Mouse (Mus musculus) liver, adult (tissue): Measurements from ENCODE around the gene Ccdc88a.

Experiments used
- GATA4 ChIP-seq: IDR thresholded peaks from 2 replicates; pipeline ENCODE4 v1.6.1; 2014; ENCODE audit warnings: mild to moderate bottlenecking, low read length; ENCODE audit not compliant: insufficient replicate concordance

Gene Ccdc88a

GRCm38 (mm10) chr11:29525988-29526794, 152.7 kb downstream of the Ccdc88a start, which contains the start of gene Mtif2:
Gene Mtif2, plus strand, starts transcription at chr11:29526408.
- peak; percentile 23; the same call in 1 of the 2 replicates for TF ChIP-seq GATA4

DNA sequence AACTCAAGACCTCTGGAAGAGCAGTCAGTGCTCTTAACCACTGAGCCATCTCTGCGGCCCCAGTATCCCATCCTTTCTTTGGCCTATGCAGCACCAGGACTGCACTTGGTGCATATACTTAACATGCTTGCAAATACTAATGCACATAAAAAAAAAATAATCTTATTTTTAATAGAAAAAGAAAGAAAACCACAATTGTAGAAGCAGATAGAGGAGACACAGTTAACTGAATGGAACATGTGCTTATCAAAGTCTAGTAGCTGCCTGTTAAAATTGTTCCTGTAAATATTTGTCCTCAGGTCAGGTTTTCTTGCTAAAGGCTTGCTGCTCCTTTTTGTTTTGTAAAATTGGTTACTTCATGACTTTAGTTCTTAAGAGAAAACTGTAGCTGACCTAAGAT, 164.7 kb downstream of the Ccdc88a start:
- no peak for TF ChIP-seq GATA4

GRCm38 (mm10) chr11:29544225-29544945, 170.9 kb downstream of the Ccdc88a start:
- TF ChIP-seq GATA4: no peak

DNA sequence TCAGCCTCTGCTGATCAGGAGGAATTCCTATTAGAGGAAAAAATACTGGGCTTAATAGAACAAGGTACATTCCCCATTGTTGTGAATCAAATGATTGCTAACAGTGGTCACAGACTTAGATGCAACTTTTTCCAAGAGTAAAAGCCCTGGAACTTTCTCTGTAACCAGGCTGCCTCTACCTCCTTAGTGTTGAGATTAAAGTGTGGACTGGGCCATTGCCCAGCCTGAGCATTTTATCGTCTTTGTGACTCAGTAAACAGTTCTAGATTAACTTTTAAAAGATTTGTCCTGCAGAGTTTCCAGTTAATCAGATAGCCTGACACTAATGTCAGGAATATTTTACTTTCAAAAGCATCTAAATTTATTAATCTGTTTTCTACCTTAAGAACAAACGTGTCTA, 173.3 kb downstream of the Ccdc88a start:
- TF ChIP-seq GATA4: no peak

GRCm38 (mm10) chr11:29547249-29547751, 173.8 kb downstream of the Ccdc88a start:
- TF ChIP-seq GATA4: no peak

DNA sequence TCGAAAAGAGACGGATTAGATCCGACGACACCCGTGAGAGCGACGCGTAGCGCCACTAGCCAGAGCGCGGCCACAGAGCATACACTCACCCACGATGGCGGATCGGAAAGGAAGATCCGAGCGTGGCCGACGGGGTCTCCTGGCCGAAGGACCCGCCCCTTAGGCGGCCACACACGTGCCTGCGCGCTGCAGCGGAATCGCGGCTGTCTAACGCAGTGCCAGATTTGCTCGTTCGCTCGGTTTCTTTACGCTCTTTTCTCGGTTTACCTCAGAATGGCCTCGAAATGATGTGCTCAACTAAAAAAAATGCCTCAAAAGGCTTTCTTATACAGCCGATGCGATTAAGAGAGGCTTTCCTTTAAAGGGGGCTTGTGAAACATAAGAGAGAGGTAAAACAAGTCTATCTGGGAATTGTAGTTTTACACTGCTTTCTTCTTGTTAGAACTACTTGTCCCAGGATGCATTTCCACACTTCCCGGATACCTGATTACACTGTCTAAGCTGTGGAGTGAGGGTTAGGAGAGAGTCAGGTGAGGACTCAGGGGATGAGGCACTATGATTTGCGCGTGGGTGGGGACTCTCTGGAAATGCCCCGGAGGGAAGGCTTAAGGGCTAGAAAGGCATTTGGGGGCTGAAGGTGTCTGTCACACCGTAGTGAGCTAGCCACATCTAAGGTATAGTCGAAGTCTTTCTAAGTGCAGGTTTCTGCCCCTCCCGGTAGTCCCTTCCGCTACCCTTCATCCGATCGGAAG, 174.5 kb downstream of the Ccdc88a start, which contains the start of the genes Clhc1 and Rps27a:
Clhc1 (plus strand) TSS at position 199 of the 752 bp plus-strand sequence.
Rps27a (minus strand) TSS at position 358 of the 752 bp plus-strand sequence.
- no peak; the same call in 1 of the 2 replicates for TF ChIP-seq GATA4

DNA sequence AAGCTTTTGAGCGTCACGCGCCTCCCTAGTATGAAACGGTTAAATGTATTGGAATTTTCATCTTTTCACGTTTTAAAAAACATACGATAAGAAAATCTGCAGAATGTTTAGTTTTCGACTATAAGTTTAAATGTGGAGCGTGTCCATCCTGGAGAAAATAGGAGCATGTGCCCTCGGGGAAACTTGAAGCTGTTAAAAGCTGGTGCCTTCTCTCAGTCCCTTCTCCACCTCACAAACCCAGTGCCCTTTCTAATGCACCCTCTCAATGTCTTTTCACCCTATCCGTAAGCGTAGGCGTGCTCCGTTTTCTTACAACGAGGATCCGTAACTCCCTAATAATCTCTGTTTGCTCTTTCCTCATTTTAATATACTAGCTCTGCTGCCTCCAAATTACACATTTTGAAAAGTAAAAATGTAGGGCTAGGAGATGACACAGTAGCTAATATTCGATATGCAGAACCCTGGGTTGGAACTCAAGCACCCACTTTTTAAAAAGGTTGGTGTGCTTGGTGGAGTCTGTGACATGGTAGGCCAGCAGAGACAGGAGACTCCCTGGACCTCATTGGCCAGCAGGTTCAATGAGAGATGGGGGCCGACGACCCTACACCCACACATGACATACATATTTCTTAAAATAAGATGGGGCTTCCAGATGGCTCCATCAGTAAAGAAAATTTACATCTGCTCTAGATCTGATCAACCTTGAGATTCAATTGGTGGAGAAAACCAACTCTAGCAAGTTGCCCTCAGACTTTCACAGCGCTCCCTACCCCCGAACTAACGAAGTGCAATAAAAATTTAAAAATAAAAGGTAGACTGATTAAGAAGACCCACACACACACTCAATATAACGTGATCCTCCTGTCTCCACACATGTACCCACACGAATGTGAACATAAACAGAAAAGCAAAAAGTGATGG, 175.3 kb downstream of the Ccdc88a start:
- no peak for TF ChIP-seq GATA4

- no peak for TF ChIP-seq GATA4
These were observed 175.9 kb downstream of the Ccdc88a start for GRCm38 (mm10) chr11:29549425-29549778.
